Mouse (Mus musculus): ENCODE data around the gene Taf4. TPM values are rescaled to one million over a fixed set of nuclear protein-coding genes. Genes with fewer than 3 reads are reported as not detected.

Taf4 gene
- total RNA-seq, 2 experiments from 2014 or later, result 17.2 to 19.9 TPM

DNA sequence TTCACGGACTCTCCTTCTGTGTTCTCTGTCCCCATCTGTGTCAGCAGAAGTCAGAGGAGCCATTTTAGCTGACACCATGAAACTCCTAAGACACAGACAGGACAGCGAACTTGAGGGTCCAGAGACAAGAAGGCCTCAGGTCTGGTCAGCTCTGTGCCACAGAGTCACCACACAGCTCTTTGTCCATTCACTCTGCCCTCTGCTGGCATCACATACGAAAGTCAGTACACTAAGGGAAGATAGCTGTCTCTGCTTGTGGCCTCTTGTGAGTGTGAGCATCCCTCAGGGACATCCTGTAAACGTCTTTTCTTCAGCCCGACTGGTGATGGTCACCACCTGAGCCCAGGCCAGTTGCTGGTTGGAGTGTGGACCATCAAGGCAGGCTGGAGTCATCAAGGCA is 111.3 kb downstream of the Taf4 start:
- DNase-seq (ENCODE audit: low spot score in 2 of 2), result no peak

DNA sequence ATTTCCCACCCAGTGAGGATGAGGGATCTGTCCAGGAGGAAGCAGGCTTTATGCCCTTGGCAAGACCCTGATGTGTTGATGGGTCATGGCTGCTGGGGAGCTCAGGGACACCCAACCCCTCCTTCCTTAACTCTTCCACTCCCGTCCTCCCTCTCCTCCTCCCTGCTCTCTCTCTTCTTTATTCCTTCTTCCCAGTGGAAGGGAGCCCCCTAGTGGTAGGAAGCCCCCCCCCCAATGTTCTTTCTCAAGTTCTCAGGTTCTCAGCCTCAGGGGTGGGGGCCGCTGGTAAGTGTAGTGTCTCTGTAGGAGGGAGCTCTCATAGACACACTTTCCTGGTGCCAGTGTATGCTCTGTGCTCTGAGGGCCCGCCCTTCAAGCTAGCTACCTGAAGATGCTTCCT is 113.2 kb downstream of the Taf4 start:
- DNase-seq (ENCODE audit: low spot score in 2 of 2), result no peak

DNA sequence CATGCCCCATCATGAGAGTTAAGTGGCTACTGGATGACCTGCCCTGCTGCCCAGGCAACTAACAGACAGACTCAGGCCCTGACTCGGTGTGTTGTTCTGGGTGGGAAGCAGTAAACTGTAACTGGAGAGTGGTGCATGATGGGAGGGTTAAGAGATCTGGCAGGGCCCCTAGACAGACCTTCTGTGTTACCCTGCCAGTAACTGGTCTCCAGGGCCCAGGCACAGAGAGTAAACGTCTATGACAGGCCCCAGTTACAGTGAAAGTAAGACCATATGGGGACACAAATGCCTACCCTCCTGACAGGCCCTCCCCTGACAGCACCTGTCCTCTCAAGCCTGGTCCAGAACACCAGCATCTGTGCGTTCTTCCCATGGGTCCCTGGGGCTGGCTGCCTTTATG is 113.8 kb downstream of the Taf4 start:
- no peak for DNase-seq (ENCODE audit: low spot score in 2 of 2)

Other genes with a start within 250 kb of the Taf4 start
- 10 to 100 TPM; 35.9 to 44.5 TPM for gene Lsm14b, start 48.3 kb upstream of the Taf4 start, total RNA-seq (2021)
- gene Psma7, start 65.8 kb upstream of the Taf4 start, total RNA-seq (2021), result 100 to 1,000 TPM; 207 to 235 TPM
- 10 to 100 TPM in 1 of 2 experiments, 1 to 10 TPM in 1; 4.9 to 13.5 TPM for gene Ss18l1, start 65.9 kb upstream of the Taf4 start, total RNA-seq (2021)
- gene Mtg2, start 93.9 kb upstream of the Taf4 start, total RNA-seq (2021), result 10 to 100 TPM; 14.6 to 15.3 TPM
- under 1 TPM in 1 of 2 experiments, not detected in 1; 0.10 TPM for gene Hrh3, start 127.8 kb upstream of the Taf4 start, total RNA-seq (2021)
- 10 to 100 TPM; 36.9 to 37.5 TPM for gene Osbpl2, start 142.7 kb upstream of the Taf4 start, total RNA-seq (2021)
- 100 to 1,000 TPM; 179 to 198 TPM for gene Adrm1, start 194.8 kb upstream of the Taf4 start, total RNA-seq (2021)
- gene Lama5, start 249.2 kb upstream of the Taf4 start, total RNA-seq (2021), result 10 to 100 TPM; 31.5 to 61.3 TPM